Mouse (Mus musculus) kidney, embryonic 14.5 days (tissue): ENCODE results near the gene Tubg1. TPM values are rescaled to one million over a fixed set of nuclear protein-coding genes. Genes with fewer than 3 reads are reported as not detected.

Experiments
- ATAC-seq: fragments of 200-750 bp; cut with Nextera tagmentation; 2 replicates; pipeline ENCODE4 v1.8.0; 2017; ENCODE audit warnings: moderate number of reproducible peaks, mild to moderate bottlenecking, moderate TSS enrichment, moderate library complexity; ENCODE audit not compliant: low FRiP score, low TSS enrichment
- H3K27ac ChIP-seq: fragments of 300-500 bp; sonication (generic); 2 replicates; pipeline ENCODE4 v1.5.1; 2014; ENCODE audit warnings: low read depth, mild to moderate bottlenecking, low read length, moderate library complexity, mixed read lengths
- H3K27me3 ChIP-seq: fragments of 300-500 bp; sonication (generic); 2 replicates; pipeline ENCODE4 v1.6.1; 2014; ENCODE audit warnings: mild to moderate bottlenecking, low read length; ENCODE audit not compliant: control insufficient read depth, insufficient read depth
- H3K36me3 ChIP-seq: fragments of 300-500 bp; sonication (generic); 2 replicates; pipeline ENCODE4 v1.6.1; 2014; ENCODE audit warnings: low read length, mixed read lengths; ENCODE audit not compliant: control insufficient read depth, insufficient read depth
- H3K4me1 ChIP-seq: fragments of 300-500 bp; sonication (generic); 2 replicates; pipeline ENCODE4 v1.6.1; 2014; ENCODE audit warnings: low read length, mixed read lengths; ENCODE audit not compliant: control insufficient read depth, insufficient read depth
- H3K4me2 ChIP-seq: fragments of 300-500 bp; sonication (generic); replicated peaks from 2 replicates; pipeline ENCODE4 v1.6.1; 2014; ENCODE audit warnings: low read depth, mild to moderate bottlenecking, low read length
- H3K4me3 ChIP-seq: fragments of 300-500 bp; sonication (generic); 2 replicates; pipeline ENCODE4 v1.5.1; 2014; ENCODE audit warnings: mild to moderate bottlenecking, low read length
- H3K9ac ChIP-seq: fragments of 300-500 bp; sonication (generic); 2 replicates; pipeline ENCODE4 v1.6.1; 2014; ENCODE audit warnings: low read depth, mild to moderate bottlenecking, low read length, moderate library complexity
- H3K9me3 ChIP-seq: fragments of 300-500 bp; sonication (generic); 2 replicates; pipeline ENCODE4 v1.6.1; 2016; ENCODE audit warnings: low read length; ENCODE audit not compliant: control insufficient read depth
- WGBS: fragments of 180-500 bp; shearing (Covaris S2); extraction: QIAGEN DNeasy Blood & Tissue Kit; methylation state at CpG from one replicate; pipeline ENCODE4 v1.1.7; 2014; 5-methylcytosine and 5-hydroxymethylcytosine counted together
- microRNA-seq: library from miRNA; unstranded; fragments of <30 nt; microRNA quantifications from one replicate; pipeline ENCODE4, GENCODE M21; 2016
- polyA plus RNA-seq: library from polyadenylated mRNA; unstranded; fragments of >200 nt; fragmentation: Nextera tagmentation; extraction: Ambion mirVana; gene quantifications from 2 replicates; pipeline ENCODE4 v1.2.1, GENCODE M21; 2014

Tubg1 gene
- polyA plus RNA-seq, 1 experiment from 2014 or later = 95.4 TPM

- WGBS = 25% methylated on average over 14 of the region's 14 CpGs
- Histone ChIP-seq H3K4me3 (peak within 1 kb of the TSS; percentile 38), H3K27ac (peak within 1 kb of the TSS; percentile 57; the same call in 1 of the 2 replicates), H3K9me3 (no peaks in the 10 kb centered on the region), H3K36me3 (no peaks in the 10 kb centered on the region), H3K9ac (peak within 1 kb of the TSS; percentile 51), H3K4me2 (peak within 1 kb of the TSS; percentile 78), H3K4me1 (peaks cover 45% of the 10 kb centered on the region), H3K27me3 (peaks cover 31% of the 10 kb centered on the region)
- ATAC-seq = no peak
These were observed 55.3 kb downstream of the Tubg1 start, which contains the start of gene Ccr10 for GRCm38 (mm10) chr11:101174851-101175628. Gene Ccr10, minus strand, starts transcription at chr11:101175443.

GRCm38 (mm10) chr11:101175636-101176116 is 55.9 kb downstream of the Tubg1 start:
- H3K4me1 ChIP-seq = peaks cover 40% of the 10 kb centered on the region
- H3K27ac ChIP-seq = no peak overlapping the region
- peak overlapping the region; percentile 31; the same call in 1 of the 2 replicates for H3K4me3 ChIP-seq
- ATAC-seq = no peak
- H3K4me2 ChIP-seq = peak overlapping the region; percentile 78
- no peaks in the 10 kb centered on the region for H3K9me3 ChIP-seq
- 10% methylated on average over 11 of the region's 11 CpGs for WGBS
- peaks cover 31% of the 10 kb centered on the region for H3K27me3 ChIP-seq
- no peaks in the 10 kb centered on the region for H3K36me3 ChIP-seq
- no peak overlapping the region for H3K9ac ChIP-seq

Small RNAs within 50 kb of the gene (microRNA-seq; reads per million reads assigned to microRNA genes)
- gene Gm27626 = not detected

Other genes with a start within 250 kb of the Tubg1 start
- gene Stat3, start 180.4 kb upstream of the Tubg1 start, polyA plus RNA-seq = 25.3 and 40.0 TPM in 2 replicates
- gene Cavin1, start 149.1 kb upstream of the Tubg1 start, polyA plus RNA-seq = 40.7 and 45.1 TPM in 2 replicates
- 29.2 and 38.8 TPM in 2 replicates for gene Atp6v0a1, start 110.5 kb upstream of the Tubg1 start, polyA plus RNA-seq
- 7.0 and 11.5 TPM in 2 replicates for gene Naglu, start 49.9 kb upstream of the Tubg1 start, polyA plus RNA-seq
- gene Hsd17b1, start 41.5 kb upstream of the Tubg1 start, polyA plus RNA-seq = 0.16 TPM in 1 of 2 replicates, not detected in the other
- 42.0 and 44.9 TPM in 2 replicates for gene Coasy, start 37.4 kb upstream of the Tubg1 start, polyA plus RNA-seq
- gene Mlx, start 32.7 kb upstream of the Tubg1 start, polyA plus RNA-seq = 39.7 and 48.7 TPM in 2 replicates
- gene Psmc3ip, start 24.5 kb upstream of the Tubg1 start, polyA plus RNA-seq = 52.0 and 61.8 TPM in 2 replicates
- 10.5 and 14.0 TPM in 2 replicates for gene Retreg3, start within 50 bp of the Tubg1 start, polyA plus RNA-seq
- 3.7 and 4.5 TPM in 2 replicates for gene Tubg2, start 36.0 kb downstream of the Tubg1 start, polyA plus RNA-seq
- 1.7 and 2.1 TPM in 2 replicates for gene Cntnap1, start 50.6 kb downstream of the Tubg1 start, polyA plus RNA-seq
- 17.0 and 17.9 TPM in 2 replicates for gene Plekhh3, start 51.4 kb downstream of the Tubg1 start, polyA plus RNA-seq
- 0.24 and 0.51 TPM in 2 replicates for gene Ccr10, start 55.5 kb downstream of the Tubg1 start, polyA plus RNA-seq
- 18.2 and 27.4 TPM in 2 replicates for gene Ezh1, start 106.5 kb downstream of the Tubg1 start, polyA plus RNA-seq
- gene Ramp2, start 126.1 kb downstream of the Tubg1 start, polyA plus RNA-seq = 248 and 275 TPM in 2 replicates
- 154 and 160 TPM in 2 replicates for gene Vps25, start 133.8 kb downstream of the Tubg1 start, polyA plus RNA-seq
- gene Wnk4, start 140.6 kb downstream of the Tubg1 start, polyA plus RNA-seq = 18.9 and 28.1 TPM in 2 replicates
- gene Cntd1, start 159.1 kb downstream of the Tubg1 start, polyA plus RNA-seq = 1.2 and 1.7 TPM in 2 replicates
- 204 and 207 TPM in 2 replicates for gene Coa3, start 159.2 kb downstream of the Tubg1 start, polyA plus RNA-seq
- gene Becn1, start 182.3 kb downstream of the Tubg1 start, polyA plus RNA-seq = 112 and 164 TPM in 2 replicates
- gene Psme3, start 196.3 kb downstream of the Tubg1 start, polyA plus RNA-seq = 113 and 130 TPM in 2 replicates
- gene Aoc2, start 205.1 kb downstream of the Tubg1 start, polyA plus RNA-seq = 1.9 TPM in 2 replicates
- 0.23 and 0.37 TPM in 2 replicates for gene Aoc3, start 210.7 kb downstream of the Tubg1 start, polyA plus RNA-seq
- gene G6pc, start 247.6 kb downstream of the Tubg1 start, polyA plus RNA-seq = 0.08 TPM in 1 of 2 replicates, not detected in the other